Mouse (Mus musculus) activated CD4-positive, CD25-positive, alpha-beta regulatory T cell, adult 4 months (primary cell): ENCODE results near the gene Mtmr11. TPM values are rescaled to one million over a fixed set of nuclear protein-coding genes. Genes with fewer than 3 reads are reported as not detected.

ENCODE experiments used
- ATAC-seq: one replicate; pipeline ENCODE4 v1.8.0; 2017
- polyA plus RNA-seq, 2 experiments: library from polyadenylated mRNA; unstranded; fragments of 100-300 nt; shearing (Covaris generic); gene quantifications; one replicate each; pipeline ENCODE4 v1.2.1; 2017

The Mtmr11 gene
- polyA plus RNA-seq, 2 experiments from 2014 or later = 0.62 to 2.0 TPM

GRCm38 (mm10) chr3:96219191-96219641 is 57.4 kb downstream of the Mtmr11 start:
- peak; percentile 13 for ATAC-seq

- peak; percentile 70 for ATAC-seq
These were observed 57.9 kb downstream of the Mtmr11 start, which contains the start of the genes Bola1 and Hist2h2ab for GRCm38 (mm10) chr3:96219661-96220130. Gene Bola1 (minus strand): TSS chr3:96219709. Gene Hist2h2ab (plus strand): TSS chr3:96219865.

GRCm38 (mm10) chr3:96220131-96220764 is 58.4 kb downstream of the Mtmr11 start:
- peak; percentile 0 for ATAC-seq

GRCm38 (mm10) chr3:96220765-96221639 is 59.2 kb downstream of the Mtmr11 start, which contains the start of the genes Hist2h2ac and Hist2h2be:
Gene Hist2h2ac (minus strand): TSS chr3:96220880.
Gene Hist2h2be (plus strand): TSS chr3:96221119.
- ATAC-seq = peak; percentile 75

Other genes starting within 250 kb of the Mtmr11 start
- 100 to 1,000 TPM; 162 to 218 TPM for gene Anp32e, start 232.8 kb upstream of the Mtmr11 start, polyA plus RNA-seq
- gene Plekho1, start 166.0 kb upstream of the Mtmr11 start, polyA plus RNA-seq = 10 to 100 TPM in 1 of 2 experiments, 1 to 10 TPM in 1; 7.5 to 12.8 TPM
- gene Vps45, start 103.5 kb upstream of the Mtmr11 start, polyA plus RNA-seq = 10 to 100 TPM; 18.8 to 22.7 TPM
- 10 to 100 TPM in 1 of 2 experiments, 1 to 10 TPM in 1; 8.0 to 12.0 TPM for gene Otud7b, start 57.5 kb upstream of the Mtmr11 start, polyA plus RNA-seq
- gene Sf3b4, start 10.3 kb downstream of the Mtmr11 start, polyA plus RNA-seq = 10 to 100 TPM; 65.6 to 75.0 TPM
- gene Sv2a, start 19.1 kb downstream of the Mtmr11 start, polyA plus RNA-seq = 1 to 10 TPM in 1 of 2 experiments, under 1 TPM in 1; 0.83 to 1.9 TPM
- 10 to 100 TPM; 31.4 to 31.8 TPM for gene Bola1, start 57.7 kb downstream of the Mtmr11 start, polyA plus RNA-seq
- 1 to 10 TPM in 1 of 2 experiments, not detected in 1; 1.3 TPM for gene Hist2h2ab, start 57.9 kb downstream of the Mtmr11 start, polyA plus RNA-seq
- 10 to 100 TPM in 1 of 2 experiments, 1 to 10 TPM in 1; 5.3 to 11.8 TPM for gene Hist2h2ac, start 58.9 kb downstream of the Mtmr11 start, polyA plus RNA-seq
- gene Hist2h2be, start 59.1 kb downstream of the Mtmr11 start, polyA plus RNA-seq = 1 to 10 TPM; 1.5 to 3.3 TPM
- gene Hist2h3c2, start 77.1 kb downstream of the Mtmr11 start, polyA plus RNA-seq = 1 to 10 TPM in 1 of 2 experiments, under 1 TPM in 1; 0.56 to 2.5 TPM
- 10 to 100 TPM in 1 of 2 experiments, not detected in 1; 86.9 TPM for gene Hist2h2aa2, start 78.3 kb downstream of the Mtmr11 start, polyA plus RNA-seq
- gene Hist2h2aa1, start 83.5 kb downstream of the Mtmr11 start, polyA plus RNA-seq = 10 to 100 TPM in 1 of 2 experiments, not detected in 1; 46.6 TPM
- gene Hist2h3c1, start 84.7 kb downstream of the Mtmr11 start, polyA plus RNA-seq = not detected
- gene Hist2h4, start 101.3 kb downstream of the Mtmr11 start, polyA plus RNA-seq = 1 to 10 TPM; 1.9 to 2.2 TPM
- gene Hist2h3b, start 106.7 kb downstream of the Mtmr11 start, polyA plus RNA-seq = 10 to 100 TPM; 23.4 to 32.3 TPM
- 10 to 100 TPM in 1 of 2 experiments, 1 to 10 TPM in 1; 5.2 to 11.1 TPM for gene Hist2h2bb, start 107.7 kb downstream of the Mtmr11 start, polyA plus RNA-seq
- gene Fcgr1, start 132.0 kb downstream of the Mtmr11 start, polyA plus RNA-seq = not detected